Comparison of ENCODE assay signal across 21 mouse cellular contexts in genomic region chr5:117396596-117397014, GRCm38 (mm10). TPM values are rescaled to one million over a fixed set of nuclear protein-coding genes. Genes with fewer than 3 reads are reported as not detected.
DNase-seq lines count a peak whose midpoint lies in the region; ATAC-seq lines count a peak whose summit lies in the region.
"Had no signal": no experiment of that assay in that cellular context is flagged by ENCODE, and none has a peak within 500 bp of the region (broad histone marks: within the 10 kb centered on the region; RNA-seq: fewer than 3 reads in every experiment).

No protein-coding gene starts in this region.

- DNase-seq in thymus, postnatal 0 days (ENCODE audit: low spot score), result peak; percentile 11
- DNase-seq in thymus, postnatal 4 days, result no peak
- DNase-seq in R1 (ENCODE audit: low read depth, low spot score), result peak; percentile 100
- DNase-seq in adrenal gland, adult 8-10 months, result no peak
- no peak for DNase-seq in right cerebral cortex, postnatal 4 days
- DNase-seq in frontal cortex, postnatal 10 days (ENCODE audit: low spot score in 2 of 2), result no peak
- DNase-seq: cerebellum, adult 11-12 months; cerebellum, postnatal 10 days; gastrocnemius, adult 2 months; heart, postnatal 4 days; kidney, postnatal 14 days; liver; right cerebral cortex, postnatal 14 days; spleen, adult 18-20 months; thymus, postnatal 14 days had no signal

- peak; percentile 32 to 45; a peak in 3 of 4 replicates for ATAC-seq in hematopoietic stem cell, adult 5-6 weeks (replicated peaks in 1 of 2; ENCODE audit: insufficient read depth in 1 of 2, low FRiP score in 2 of 2, low TSS enrichment in 1 of 2, low read depth in 1 of 2, poor library complexity in 2 of 2, severe bottlenecking in 2 of 2)
- ATAC-seq: intestine, embryonic 15.5 days; lung, postnatal 0 days had no signal

RNA-seq across cellular contexts. Expression of gene Rfc5, which starts 7.8 kb away (rescaled TPM):
- polyA plus RNA-seq in thymus, postnatal 0 days (2015; fragmentation: Nextera tagmentation; extraction: Ambion mirVana), result 95.8 and 98.6 TPM in 2 replicates
- total RNA-seq in hematopoietic stem cell, adult 5-6 weeks (2017), result 47.2 and 49.0 TPM in 2 replicates
- total RNA-seq in adrenal gland, adult 8-10 months (2022), result 10 to 100 TPM in 2 of 4 experiments, 1 to 10 TPM in 2; 8.8 to 12.1 (median 9.8) TPM

RNA-seq across cellular contexts. Expression of gene Ksr2, which starts 17.2 kb away (rescaled TPM):
- polyA plus RNA-seq in thymus, postnatal 0 days (2015; fragmentation: Nextera tagmentation; extraction: Ambion mirVana), result 0.12 and 0.20 TPM in 2 replicates
- 0.19 and 0.25 TPM in 2 replicates for total RNA-seq in hematopoietic stem cell, adult 5-6 weeks (2017)
- total RNA-seq in adrenal gland, adult 8-10 months (2022), result 1 to 10 TPM; 5.9 to 9.6 (median 6.8) TPM
- total RNA-seq: MEL; monocyte, adult 5-6 weeks had no signal
- polyA plus RNA-seq: limb, embryonic 10.5 days had no signal

RNA-seq across cellular contexts. Expression of gene Wsb2, which starts 39.5 kb away (rescaled TPM):
- polyA plus RNA-seq in thymus, postnatal 0 days (2015; fragmentation: Nextera tagmentation; extraction: Ambion mirVana), result 51.3 and 59.8 TPM in 2 replicates
- 13.6 and 19.2 TPM in 2 replicates for total RNA-seq in hematopoietic stem cell, adult 5-6 weeks (2017)
- total RNA-seq in adrenal gland, adult 8-10 months (2022), result 100 to 1,000 TPM; 138 to 152 (median 146) TPM

Comparison
In these comparisons a context has a peak if more than half of its experiments do, and no peak if none do; other contexts are left out.
1. DNase-seq: peak in thymus, postnatal 0 days (single experiment) and R1 (single experiment); none in thymus, postnatal 4 days (single experiment), adrenal gland, adult 8-10 months (single experiment), right cerebral cortex, postnatal 4 days (single experiment) and frontal cortex, postnatal 10 days (0 of 2).